Mouse (Mus musculus) liver, postnatal 0 days (tissue): Measurements from ENCODE around the gene Rnf207. TPM values are rescaled to one million over a fixed set of nuclear protein-coding genes. Genes with fewer than 3 reads are reported as not detected.

Source experiments
- ATAC-seq: fragments of 200-750 bp; cut with Nextera tagmentation; 2 replicates; pipeline ENCODE4 v1.8.0; 2017; ENCODE audit warnings: mild to moderate bottlenecking, moderate library complexity
- DNase-seq: peaks from one replicate; pipeline ENCODE4 v3.0.0-alpha.2; 2016
- H3K27ac ChIP-seq: fragments of 300-500 bp; sonication (generic); 2 replicates; pipeline ENCODE4 v1.5.1; 2014; ENCODE audit warnings: antibody characterized with exemption, moderate library complexity, mild to moderate bottlenecking, low read depth
- H3K27me3 ChIP-seq: fragments of 300-500 bp; sonication (generic); 2 replicates; pipeline ENCODE4 v1.6.1; 2014; ENCODE audit warnings: low read length, control low read depth, mixed read lengths; ENCODE audit not compliant: insufficient read depth
- H3K36me3 ChIP-seq: fragments of 300-500 bp; sonication (generic); replicated peaks from 2 replicates; pipeline ENCODE4 v1.6.1; 2014; ENCODE audit warnings: mild to moderate bottlenecking, control low read depth, low read length, moderate library complexity, mixed read lengths; ENCODE audit not compliant: insufficient read depth
- H3K4me1 ChIP-seq: fragments of 300-500 bp; sonication (generic); 2 replicates; pipeline ENCODE4 v1.6.1; 2014; ENCODE audit warnings: antibody characterized with exemption, mild to moderate bottlenecking, control low read depth; ENCODE audit not compliant: insufficient read depth
- H3K4me2 ChIP-seq: fragments of 300-500 bp; sonication (generic); 2 replicates; pipeline ENCODE4 v1.6.1; 2014; ENCODE audit warnings: low read depth, mild to moderate bottlenecking, low read length, moderate library complexity, mixed read lengths
- H3K4me3 ChIP-seq: fragments of 300-500 bp; sonication (generic); 2 replicates; pipeline ENCODE4 v1.5.1; 2014; ENCODE audit warnings: low read depth, low read length
- H3K9ac ChIP-seq: fragments of 300-500 bp; sonication (generic); replicated peaks from 2 replicates; pipeline ENCODE4 v1.6.1; 2014; ENCODE audit warnings: mild to moderate bottlenecking, moderate library complexity
- H3K9me3 ChIP-seq: fragments of 300-500 bp; sonication (generic); 2 replicates; pipeline ENCODE4 v1.6.1; 2016; ENCODE audit warnings: mild to moderate bottlenecking, control low read depth, low read length, mixed read lengths
- CTCF ChIP-seq: sonication (generic); IDR thresholded peaks from 2 replicates; pipeline ENCODE4 v1.5.1; 2016; ENCODE audit warnings: antibody characterized with exemption, low read depth
- EP300 ChIP-seq: IDR thresholded peaks from 2 replicates; pipeline ENCODE4 v1.6.1; 2016; ENCODE audit warnings: antibody characterized with exemption, low read depth, mild to moderate bottlenecking
- WGBS: fragments of 180-500 bp; shearing (Covaris S2); extraction: QIAGEN DNeasy Blood & Tissue Kit; methylation state at CpG from one replicate; pipeline ENCODE4 v1.1.7; 2014; ENCODE audit not compliant: insufficient replicate concordance; 5-methylcytosine and 5-hydroxymethylcytosine counted together
- polyA plus RNA-seq: library from polyadenylated mRNA; unstranded; fragments of >200 nt; fragmentation: Nextera tagmentation; extraction: Ambion mirVana; gene quantifications from 2 replicates; pipeline ENCODE4 v1.2.1, GENCODE M21; 2015

Gene Rnf207
- polyA plus RNA-seq, 1 experiment from 2014 or later, result 0.13 TPM

GRCm38 (mm10) chr4:152307542-152307941 lies 11.3 kb downstream of the Rnf207 start:
- DNase-seq, result no peak

DNA sequence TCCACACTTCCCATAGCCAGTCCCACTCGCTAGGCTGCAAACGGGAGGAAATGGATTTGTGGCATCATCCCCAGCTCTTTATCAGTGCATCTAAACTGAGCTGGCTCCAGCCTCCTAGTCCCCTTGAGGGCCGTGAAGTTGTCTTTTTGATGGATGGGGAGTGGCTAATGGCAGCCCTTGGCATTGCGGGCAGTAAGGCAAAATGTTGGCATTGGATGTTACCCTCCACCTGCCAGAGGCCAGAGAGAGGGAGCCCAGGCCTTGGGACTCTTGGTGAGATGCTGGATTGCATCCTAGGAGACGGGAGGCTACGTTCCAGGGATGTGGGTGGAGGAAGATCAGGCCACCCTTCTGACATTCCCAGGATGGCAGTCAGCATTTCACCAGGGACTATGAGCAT lies 12.8 kb downstream of the Rnf207 start:
- Histone ChIP-seq H3K4me1 (no peaks in the 10 kb centered on the region), H3K27ac (no peak overlapping the region), H3K9me3 (no peaks in the 10 kb centered on the region), H3K27me3 (peaks cover under 1% of the 10 kb centered on the region; the same call in 1 of the 2 replicates), H3K4me2 (no peak overlapping the region), H3K9ac (no peak overlapping the region), H3K36me3 (peaks cover 12% of the 10 kb centered on the region), H3K4me3 (no peak overlapping the region)
- ATAC-seq (no peak), DNase-seq (no peak)
- WGBS, result 72% methylated on average over 6 of the region's 6 CpGs
- TF ChIP-seq CTCF, result no peak
- no peak for TF ChIP-seq EP300

More at GRCm38 (mm10) chr4:152307542-152307941, 11.3 kb downstream of the Rnf207 start:
- no peak overlapping the region for H3K4me3 ChIP-seq
- H3K4me2 ChIP-seq, result no peak overlapping the region
- no peak for TF ChIP-seq EP300
- no peak for TF ChIP-seq CTCF
- H3K27me3 ChIP-seq, result peaks cover 16% of the 10 kb centered on the region
- 83% methylated on average over 9 of the region's 9 CpGs for WGBS
- H3K9me3 ChIP-seq, result no peaks in the 10 kb centered on the region
- no peak overlapping the region for H3K27ac ChIP-seq
- H3K9ac ChIP-seq, result no peak overlapping the region
- ATAC-seq, result no peak
- H3K36me3 ChIP-seq, result peaks cover 5% of the 10 kb centered on the region; the same call in 1 of the 2 replicates
- no peaks in the 10 kb centered on the region for H3K4me1 ChIP-seq

DNA sequence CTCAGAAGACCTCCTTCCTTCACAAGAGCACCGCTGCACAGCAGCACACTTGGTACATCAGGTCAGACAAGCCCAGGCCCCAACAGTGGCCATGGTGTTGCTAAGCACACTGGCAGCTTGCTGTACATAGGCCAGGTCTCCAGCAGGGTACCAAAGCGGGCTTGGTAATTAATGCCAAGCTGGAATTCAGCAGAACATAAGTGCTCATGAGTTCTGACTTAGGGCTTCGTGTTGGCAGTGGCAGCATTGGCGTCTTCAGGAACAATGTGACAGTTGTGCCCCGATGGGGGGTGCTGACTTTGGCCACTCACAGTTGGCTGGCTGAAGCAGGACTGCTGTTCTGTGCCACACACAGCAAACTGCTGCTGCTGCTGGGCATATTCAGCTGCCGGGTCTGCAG lies 14.1 kb downstream of the Rnf207 start:
- H3K9me3 ChIP-seq, result no peaks in the 10 kb centered on the region
- H3K36me3 ChIP-seq, result peaks cover 25% of the 10 kb centered on the region
- no peak overlapping the region for H3K27ac ChIP-seq
- H3K4me2 ChIP-seq, result no peak overlapping the region
- TF ChIP-seq EP300 (no peak), CTCF (no peak)
- H3K4me1 ChIP-seq, result no peaks in the 10 kb centered on the region
- 86% methylated on average over 6 of the region's 6 CpGs for WGBS
- no peak overlapping the region for H3K4me3 ChIP-seq
- no peak for DNase-seq
- no peak overlapping the region for H3K9ac ChIP-seq
- H3K27me3 ChIP-seq, result no peaks in the 10 kb centered on the region
- ATAC-seq, result no peak

- no peaks in the 10 kb centered on the region for H3K27me3 ChIP-seq
- H3K4me1 ChIP-seq, result peaks cover 7% of the 10 kb centered on the region
- H3K4me2 ChIP-seq, result no peak overlapping the region
- no peak overlapping the region for H3K27ac ChIP-seq
- TF ChIP-seq EP300, result no peak
- no peaks in the 10 kb centered on the region for H3K9me3 ChIP-seq
- H3K9ac ChIP-seq, result no peak overlapping the region
- H3K36me3 ChIP-seq, result peaks cover 26% of the 10 kb centered on the region
- H3K4me3 ChIP-seq, result no peak overlapping the region
- 83% methylated on average over 10 of the region's 10 CpGs for WGBS
- no peak for DNase-seq
- no peak for ATAC-seq
Measured at GRCm38 (mm10) chr4:152303172-152303571, 15.6 kb downstream of the Rnf207 start.

DNA sequence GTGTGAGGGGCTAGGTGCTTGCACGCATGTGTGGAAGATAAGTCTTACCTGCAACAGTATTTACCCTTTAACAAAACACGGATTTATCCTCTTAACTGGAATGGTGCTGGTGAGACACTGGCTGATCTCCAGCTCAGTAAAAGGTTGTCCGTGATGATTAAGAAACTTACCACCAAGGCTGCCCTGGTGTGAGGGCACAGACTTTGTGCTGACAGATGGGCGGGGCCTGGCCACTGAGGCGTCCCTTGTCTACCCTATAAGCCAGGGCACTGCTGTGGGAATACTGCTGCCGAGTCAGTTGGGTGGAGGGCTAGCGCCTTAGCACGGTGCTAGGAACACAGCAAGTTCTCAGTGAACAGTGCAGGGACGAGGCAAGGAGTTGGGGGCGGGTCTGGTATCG lies 16.8 kb downstream of the Rnf207 start:
- no peak overlapping the region for H3K4me2 ChIP-seq
- H3K4me3 ChIP-seq, result no peak overlapping the region
- ATAC-seq, result no peak
- H3K9me3 ChIP-seq, result no peaks in the 10 kb centered on the region
- peaks cover 12% of the 10 kb centered on the region for H3K4me1 ChIP-seq
- no peak overlapping the region for H3K27ac ChIP-seq
- TF ChIP-seq EP300 (no peak), CTCF (no peak)
- no peak overlapping the region for H3K9ac ChIP-seq
- H3K27me3 ChIP-seq, result no peaks in the 10 kb centered on the region
- WGBS, result 78% methylated on average over 11 of the region's 11 CpGs
- peaks cover 26% of the 10 kb centered on the region for H3K36me3 ChIP-seq
- no peak for DNase-seq

DNA sequence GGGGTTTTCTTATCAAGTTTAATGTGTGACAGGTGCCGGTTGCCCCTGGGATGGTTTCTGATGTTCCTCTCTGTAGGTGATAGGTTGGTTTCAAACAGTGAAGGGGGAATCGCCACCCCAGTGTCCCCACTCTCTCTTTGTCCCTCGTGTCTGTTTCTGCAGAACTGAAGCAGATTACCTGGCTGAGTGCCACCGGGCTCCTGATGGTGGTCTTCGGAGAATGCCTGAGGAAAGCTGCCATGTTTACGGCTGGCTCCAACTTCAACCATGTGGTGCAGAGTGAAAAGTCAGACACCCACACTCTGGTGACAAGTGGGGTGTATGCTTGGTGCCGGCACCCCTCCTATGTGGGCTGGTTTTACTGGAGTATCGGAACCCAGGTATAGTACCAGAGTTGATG lies 18.4 kb downstream of the Rnf207 start:
- ATAC-seq, result no peak

GRCm38 (mm10) chr4:152298836-152299235 lies 20.0 kb downstream of the Rnf207 start:
- Histone ChIP-seq H3K9me3 (no peaks in the 10 kb centered on the region), H3K4me3 (no peak overlapping the region), H3K9ac (no peak overlapping the region), H3K4me2 (peak overlapping the region; percentile 97; the same call in 1 of the 2 replicates), H3K4me1 (peaks cover 22% of the 10 kb centered on the region), H3K36me3 (peaks cover 26% of the 10 kb centered on the region), H3K27me3 (no peaks in the 10 kb centered on the region), H3K27ac (no peak overlapping the region)
- 86% methylated on average over 14 of the region's 14 CpGs for WGBS
- no peak for ATAC-seq
- no peak for DNase-seq
- TF ChIP-seq EP300, result no peak
- TF ChIP-seq CTCF, result no peak

More for the DNA sequence above, 18.4 kb downstream of the Rnf207 start:
- TF ChIP-seq EP300 (no peak), CTCF (no peak)
- Histone ChIP-seq H3K4me1 (peaks cover 22% of the 10 kb centered on the region), H3K27ac (no peak overlapping the region), H3K36me3 (peaks cover 26% of the 10 kb centered on the region), H3K9me3 (no peaks in the 10 kb centered on the region), H3K27me3 (no peaks in the 10 kb centered on the region), H3K9ac (no peak overlapping the region), H3K4me3 (no peak overlapping the region), H3K4me2 (no peak overlapping the region)
- DNase-seq, result no peak
- 89% methylated on average over 8 of the region's 8 CpGs for WGBS
